Mouse (Mus musculus) testis, adult 2 months (tissue): ENCODE data around the gene Gdf1. TPM values are rescaled to one million over a fixed set of nuclear protein-coding genes. Genes with fewer than 3 reads are reported as not detected.
A peak's percentile ranks its signal among the peaks of the same experiment; 100 is the strongest.

Experiments used
- H3K27ac ChIP-seq: fragments of 200-500 bp; 2 replicates; pipeline ENCODE4 v1.5.1; 2012; ENCODE audit warnings: low read depth, low read length; ENCODE audit not compliant: control insufficient read depth, insufficient read depth
- H3K27me3 ChIP-seq: fragments of 200-500 bp; 2 replicates; pipeline ENCODE4 v1.6.1; 2012; ENCODE audit warnings: mild to moderate bottlenecking, low read length, moderate library complexity; ENCODE audit not compliant: control insufficient read depth, insufficient read depth
- H3K36me3 ChIP-seq: fragments of 200-500 bp; 2 replicates; pipeline ENCODE4 v1.6.1; 2012; ENCODE audit warnings: mild to moderate bottlenecking, low read length; ENCODE audit not compliant: control insufficient read depth, insufficient read depth
- H3K4me1 ChIP-seq: fragments of 200-500 bp; 2 replicates; pipeline ENCODE4 v1.6.1; 2012; ENCODE audit warnings: low read length; ENCODE audit not compliant: control insufficient read depth, insufficient read depth
- H3K4me3 ChIP-seq: fragments of 200-500 bp; 2 replicates; pipeline ENCODE4 v1.5.1; 2012; ENCODE audit warnings: low read depth, mild to moderate bottlenecking, low read length, moderate library complexity, mixed read lengths; ENCODE audit not compliant: control insufficient read depth
- CTCF ChIP-seq: fragments of 200-500 bp; IDR thresholded peaks from 2 replicates; pipeline ENCODE4 v1.5.1; 2012; ENCODE audit warnings: low read depth, mild to moderate bottlenecking, inconsistent platforms, low read length, moderate library complexity; ENCODE audit not compliant: control insufficient read depth, insufficient read depth, insufficient replicate concordance
- POLR2A ChIP-seq: fragments of 200-500 bp; IDR thresholded peaks from 2 replicates; pipeline ENCODE4 v1.6.1; 2012; ENCODE audit warnings: low read depth, mild to moderate bottlenecking, inconsistent platforms, low read length, moderate library complexity; ENCODE audit not compliant: control insufficient read depth
- polyA plus RNA-seq: library from polyadenylated mRNA; depleted of rRNA; stranded (reverse); fragments of >200 nt; gene quantifications from 2 replicates; pipeline ENCODE4 v1.2.3, GENCODE M21; 2012

Gdf1 gene
- polyA plus RNA-seq, 1 experiment = 0.20 TPM

- peaks cover 29% of the 10 kb centered on the region for H3K4me1 ChIP-seq
- no peaks in the 10 kb centered on the region for H3K27me3 ChIP-seq
- no peak overlapping the region for H3K27ac ChIP-seq
- TF ChIP-seq CTCF (no peak), POLR2A (no peak)
- H3K36me3 ChIP-seq = no peaks in the 10 kb centered on the region
- H3K4me3 ChIP-seq = no peak overlapping the region
These were observed 40.9 kb downstream of the Gdf1 start for GRCm38 (mm10) chr8:70370476-70370875.

DNA sequence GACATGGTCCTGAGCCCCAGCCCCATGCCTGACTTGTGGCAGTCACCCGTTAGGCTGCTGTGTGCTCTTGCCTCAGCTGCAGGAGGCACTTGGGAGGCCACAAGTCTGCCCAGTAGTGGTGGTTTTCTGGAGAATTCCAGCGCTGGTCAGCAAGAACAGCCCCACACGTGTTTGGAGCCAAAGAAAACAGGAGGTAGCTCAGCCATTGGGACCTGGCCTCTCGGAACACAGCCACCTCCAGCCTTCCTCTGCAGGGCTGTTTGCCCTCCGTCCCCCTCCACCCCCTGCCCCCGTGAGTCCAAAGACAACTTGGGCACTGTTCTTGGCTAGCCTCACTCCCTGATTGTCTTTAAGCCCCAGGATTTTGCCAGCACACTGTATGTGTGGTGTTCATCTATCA lies 42.3 kb downstream of the Gdf1 start:
- no peaks in the 10 kb centered on the region for H3K27me3 ChIP-seq
- TF ChIP-seq CTCF (no peak), POLR2A (no peak)
- no peak overlapping the region for H3K27ac ChIP-seq
- H3K4me3 ChIP-seq = no peak overlapping the region
- H3K4me1 ChIP-seq = peaks cover 41% of the 10 kb centered on the region
- no peaks in the 10 kb centered on the region for H3K36me3 ChIP-seq

DNA sequence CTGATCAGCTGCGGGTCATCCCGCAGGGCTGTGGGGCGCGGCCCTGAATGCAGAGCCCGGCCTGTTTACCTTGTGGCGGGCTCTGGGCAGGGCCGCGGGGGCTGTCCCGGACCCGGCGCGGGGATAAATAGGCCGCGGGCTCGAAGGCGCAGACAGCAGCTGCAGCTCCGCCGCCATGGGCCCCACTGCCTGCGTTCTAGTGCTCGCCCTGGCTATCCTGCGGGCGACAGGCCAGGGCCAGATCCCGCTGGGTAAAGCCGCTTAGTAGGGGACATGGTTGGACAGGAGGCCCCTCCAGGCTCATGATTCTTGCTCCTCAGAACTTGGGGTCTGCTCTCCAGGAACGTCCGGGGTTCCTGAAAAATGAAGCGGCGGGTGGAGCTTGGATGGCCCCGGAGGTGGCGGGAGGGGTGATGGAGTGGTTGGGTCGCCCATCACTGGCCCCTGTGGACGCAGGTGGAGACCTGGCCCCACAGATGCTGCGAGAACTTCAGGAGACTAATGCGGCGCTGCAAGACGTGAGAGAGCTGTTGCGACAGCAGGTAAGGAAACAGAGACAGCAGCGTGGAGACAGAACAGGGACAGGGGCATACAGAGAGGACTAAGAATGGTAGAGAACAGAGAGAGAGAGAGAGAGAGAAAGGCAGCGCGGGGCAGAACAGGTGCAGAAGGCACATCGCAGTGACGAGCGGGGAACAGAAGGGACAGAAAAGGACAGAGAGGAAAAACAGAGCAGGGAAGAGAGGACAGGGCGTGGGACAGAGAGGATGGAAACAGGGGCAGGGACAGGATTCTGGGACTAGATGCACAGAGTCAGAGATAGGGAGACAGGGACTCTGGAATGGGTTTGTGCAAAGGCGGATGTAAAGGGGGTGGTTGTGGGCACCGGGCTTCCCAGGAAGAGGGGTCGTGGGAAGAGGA lies 44.0 kb downstream of the Gdf1 start, which contains the start of gene Comp:
Gene Comp (plus strand): TSS at position 162 of the 921 bp plus-strand sequence.
- H3K4me1 ChIP-seq = peaks cover 44% of the 10 kb centered on the region
- H3K27ac ChIP-seq = peak within 1 kb of the TSS; percentile 23; the same call in 1 of the 2 replicates
- H3K4me3 ChIP-seq = peak within 1 kb of the TSS; percentile 89
- H3K36me3 ChIP-seq = no peaks in the 10 kb centered on the region; the same call in 1 of the 2 replicates
- H3K27me3 ChIP-seq = no peaks in the 10 kb centered on the region
- TF ChIP-seq CTCF = no peak
- no peak for TF ChIP-seq POLR2A

GRCm38 (mm10) chr8:70374318-70374927 lies 44.8 kb downstream of the Gdf1 start:
- H3K27ac ChIP-seq = peak overlapping the region; percentile 23; the same call in 1 of the 2 replicates
- H3K36me3 ChIP-seq = no peaks in the 10 kb centered on the region; the same call in 1 of the 2 replicates
- H3K27me3 ChIP-seq = no peaks in the 10 kb centered on the region
- peaks cover 44% of the 10 kb centered on the region for H3K4me1 ChIP-seq
- H3K4me3 ChIP-seq = peak overlapping the region; percentile 89
- peak; percentile 64; the same call in 1 of the 2 replicates for TF ChIP-seq POLR2A
- no peak for TF ChIP-seq CTCF

GRCm38 (mm10) chr8:70375212-70375859 lies 45.7 kb downstream of the Gdf1 start:
- TF ChIP-seq POLR2A (no peak), CTCF (no peak)
- H3K27ac ChIP-seq = peak overlapping the region; percentile 54
- peaks cover 44% of the 10 kb centered on the region for H3K4me1 ChIP-seq
- H3K27me3 ChIP-seq = no peaks in the 10 kb centered on the region
- H3K4me3 ChIP-seq = peak overlapping the region; percentile 89
- H3K36me3 ChIP-seq = no peaks in the 10 kb centered on the region; the same call in 1 of the 2 replicates

GRCm38 (mm10) chr8:70376275-70376741 lies 46.7 kb downstream of the Gdf1 start:
- TF ChIP-seq CTCF (no peak), POLR2A (no peak)
- Histone ChIP-seq H3K27me3 (no peaks in the 10 kb centered on the region), H3K4me3 (peak overlapping the region; percentile 89), H3K4me1 (peaks cover 44% of the 10 kb centered on the region), H3K27ac (no peak overlapping the region), H3K36me3 (no peaks in the 10 kb centered on the region; the same call in 1 of the 2 replicates)
